9 mouse cellular contexts compared by ENCODE assay signal in the genomic region with DNA sequence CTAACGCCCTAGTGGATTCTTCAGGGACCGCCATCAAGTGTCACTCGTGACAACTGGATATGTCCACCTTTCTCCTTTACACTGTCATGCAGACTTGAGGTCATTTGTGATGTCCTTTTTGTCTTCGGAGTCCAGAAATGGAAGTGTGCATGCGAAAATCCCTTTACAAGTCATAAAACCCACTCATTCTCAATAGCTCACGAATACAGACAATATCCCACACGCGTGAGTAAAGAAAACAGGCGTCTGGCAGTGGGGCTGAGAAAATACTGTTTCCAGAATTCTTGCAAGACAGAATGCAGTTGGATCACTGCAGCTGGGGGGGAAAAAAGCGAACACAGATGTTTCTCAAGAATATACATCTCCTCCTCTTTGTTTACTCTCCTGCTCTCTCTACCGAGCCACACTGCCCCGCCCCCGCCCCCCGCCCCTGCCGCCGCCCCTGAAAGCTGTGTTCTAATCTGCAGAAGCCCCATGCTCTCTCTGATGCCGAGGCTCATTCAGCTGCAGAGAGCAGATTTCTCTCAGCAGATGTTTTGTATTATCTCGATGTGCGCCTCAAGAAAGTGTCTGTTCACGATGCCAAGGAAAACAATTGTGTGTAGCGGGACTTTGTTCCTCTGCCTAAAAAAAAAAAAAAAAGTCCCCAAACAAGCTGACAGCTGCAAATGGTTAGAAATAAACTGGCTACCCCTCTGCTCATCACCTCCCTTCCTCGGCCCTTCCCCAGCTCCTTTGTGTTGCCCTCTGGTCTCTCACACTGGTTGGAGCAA.
DNase-seq lines count a peak whose midpoint lies in the region; ATAC-seq and TF ChIP-seq lines count a peak whose summit lies in the region.
"Had no signal": no experiment of that assay in that cellular context is flagged by ENCODE, and none has a peak within 500 bp of the region (broad histone marks: within the 10 kb centered on the region; RNA-seq: fewer than 3 reads in every experiment).

No protein-coding gene starts in this region.

- 0 out of 2 replicates have a peak overlapping the region, but pooled peaks have one; percentile 13 for H3K9ac ChIP-seq in forebrain, embryonic 12.5 days
- H3K9ac ChIP-seq in kidney, embryonic 15.5 days = no peak overlapping the region
- peak overlapping the region; percentile 32; the same call in 1 of the 2 replicates for H3K9ac ChIP-seq in neural tube, embryonic 14.5 days (replicated peaks; ENCODE audit: low read depth, low read length)

- WGBS in forebrain, embryonic 12.5 days = 30% methylated on average over 22 of the region's 22 CpGs
- WGBS in kidney, embryonic 15.5 days = 33% methylated on average over 22 of the region's 22 CpGs
- WGBS in neural tube, embryonic 14.5 days = 31% methylated on average over 22 of the region's 22 CpGs

- 0 out of 2 replicates have a peak overlapping the region, but pooled peaks have one; percentile 9 for H3K27ac ChIP-seq in layer of hippocampus, adult 2 months
- peak overlapping the region; percentile 84 for H3K27ac ChIP-seq in forebrain, embryonic 12.5 days
- H3K27ac ChIP-seq in kidney, embryonic 15.5 days = peak overlapping the region; percentile 78
- H3K27ac ChIP-seq in neural tube, embryonic 14.5 days (ENCODE audit: low read depth, low read length) = peak overlapping the region; percentile 64

- peak; percentile 52 for ATAC-seq in forebrain, embryonic 12.5 days (ENCODE audit: low FRiP score)
- ATAC-seq in kidney, embryonic 15.5 days (replicated peaks; ENCODE audit: low FRiP score) = peak; percentile 68
- ATAC-seq in neural tube, embryonic 14.5 days (ENCODE audit: low read depth) = peak; percentile 79

- no peak for TF ChIP-seq CTCF in layer of hippocampus, adult 2 months (conservative IDR thresholded peaks at IDR 0.05)

- intact Hi-C loops in left cerebral cortex, postnatal 14 days (cut with DNase I) = no loop called here

- peak overlapping the region; percentile 2; the same call in 1 of the 2 replicates for H3K4me3 ChIP-seq in layer of hippocampus, adult 2 months
- H3K4me3 ChIP-seq in forebrain, embryonic 12.5 days (replicated peaks) = no peak overlapping the region
- no peak overlapping the region for H3K4me3 ChIP-seq in kidney, embryonic 15.5 days (replicated peaks)
- H3K4me3 ChIP-seq in neural tube, embryonic 14.5 days (ENCODE audit: low read depth, low read length) = peak overlapping the region; percentile 9; the same call in 1 of the 2 replicates
- H3K4me3 ChIP-seq: erythroblast, embryonic 14.5 days had no signal

- no peaks in the 10 kb centered on the region for H3K9me3 ChIP-seq in forebrain, embryonic 12.5 days
- no peaks in the 10 kb centered on the region for H3K9me3 ChIP-seq in kidney, embryonic 15.5 days (replicated peaks)
- H3K9me3 ChIP-seq in neural tube, embryonic 14.5 days (ENCODE audit: control insufficient read depth, low read length) = no peaks in the 10 kb centered on the region

- no peaks in the 10 kb centered on the region for H3K27me3 ChIP-seq in forebrain, embryonic 12.5 days
- peaks cover 4% of the 10 kb centered on the region for H3K27me3 ChIP-seq in kidney, embryonic 15.5 days
- no peaks in the 10 kb centered on the region for H3K27me3 ChIP-seq in neural tube, embryonic 14.5 days (ENCODE audit: control insufficient read depth, insufficient read depth, low read length)

- H3K4me2 ChIP-seq in forebrain, embryonic 12.5 days = peak overlapping the region; percentile 40
- H3K4me2 ChIP-seq in kidney, embryonic 15.5 days = peak overlapping the region; percentile 33
- peak overlapping the region; percentile 30; the same call in 1 of the 2 replicates for H3K4me2 ChIP-seq in neural tube, embryonic 14.5 days (ENCODE audit: low read depth, low read length)

- no peak for DNase-seq in layer of hippocampus, adult 2 months (ENCODE audit: low spot score in 2 of 2)
- no peak for DNase-seq in layer of hippocampus, postnatal 36 days
- no peak for DNase-seq in adrenal gland, postnatal 25 days
- no peak for DNase-seq in left cerebral cortex, postnatal 14 days (ENCODE audit: low spot score in 2 of 2)
- DNase-seq in urinary bladder, postnatal 36 days (ENCODE audit: low spot score in 2 of 2) = no peak

- no peaks in the 10 kb centered on the region for H3K36me3 ChIP-seq in forebrain, embryonic 12.5 days (replicated peaks)
- H3K36me3 ChIP-seq in kidney, embryonic 15.5 days = no peaks in the 10 kb centered on the region
- H3K36me3 ChIP-seq in neural tube, embryonic 14.5 days (ENCODE audit: control insufficient read depth, insufficient read depth, low read length) = no peaks in the 10 kb centered on the region

- H3K4me1 ChIP-seq in forebrain, embryonic 12.5 days = peaks cover 35% of the 10 kb centered on the region
- peaks cover 32% of the 10 kb centered on the region for H3K4me1 ChIP-seq in kidney, embryonic 15.5 days
- H3K4me1 ChIP-seq in neural tube, embryonic 14.5 days (ENCODE audit: control insufficient read depth, insufficient read depth, low read length) = peaks cover 9% of the 10 kb centered on the region; the same call in 1 of the 2 replicates

Comparison
In these comparisons a context has a peak if more than half of its experiments do, and no peak if none do; other contexts are left out.
1. H3K27ac ChIP-seq: peak in every context shown above with its lines; median percentile 84 in forebrain, embryonic 12.5 days; 78 in kidney, embryonic 15.5 days; 64 in neural tube, embryonic 14.5 days; 9 in layer of hippocampus, adult 2 months.
2. H3K4me3 ChIP-seq: peak in layer of hippocampus, adult 2 months (single experiment) and neural tube, embryonic 14.5 days (single experiment); none in forebrain, embryonic 12.5 days (single experiment) and kidney, embryonic 15.5 days (single experiment).
3. Peak in every context shown above with its lines, with median percentiles within 50 percentile points of each other: ATAC-seq and H3K4me2 ChIP-seq.